Mouse (Mus musculus): Measurements from ENCODE around the gene Fam198b. TPM values are rescaled to one million over a fixed set of nuclear protein-coding genes. Genes with fewer than 3 reads are reported as not detected.
A peak's percentile ranks its signal among the peaks of the same experiment; 100 is the strongest.

Gene Fam198b
- polyA plus RNA-seq, 1 experiment from 2014 or later: 10.3 TPM

- H3K27me3 ChIP-seq: no peaks in the 10 kb centered on the region
- no peak overlapping the region for H3K9ac ChIP-seq
- 85% methylated on average over 5 of the region's 5 CpGs for WGBS
- no peak for ATAC-seq (ENCODE audit: insufficient number of reproducible peaks, insufficient read depth, low FRiP score, low TSS enrichment, low read depth)
- H3K4me3 ChIP-seq: no peak overlapping the region
- no peak overlapping the region for H3K27ac ChIP-seq
- no peaks in the 10 kb centered on the region for H3K36me3 ChIP-seq
- H3K9me3 ChIP-seq: no peaks in the 10 kb centered on the region
- 0 out of 2 replicates have a peak, but pooled peaks cover 4% of the 10 kb centered on the region for H3K4me1 ChIP-seq
- H3K4me2 ChIP-seq: no peak overlapping the region
These were observed 44.1 kb downstream of the Fam198b start for GRCm38 (mm10) chr3:79928409-79928808.

GRCm38 (mm10) chr3:79930141-79930744 lies 45.9 kb downstream of the Fam198b start:
- Histone ChIP-seq H3K4me2 (no peak overlapping the region), H3K4me3 (no peak overlapping the region), H3K27ac (no peak overlapping the region), H3K9ac (no peak overlapping the region), H3K36me3 (no peaks in the 10 kb centered on the region), H3K27me3 (no peaks in the 10 kb centered on the region), H3K9me3 (no peaks in the 10 kb centered on the region), H3K4me1 (0 out of 2 replicates have a peak, but pooled peaks cover 4% of the 10 kb centered on the region)
- no peak for ATAC-seq (ENCODE audit: insufficient number of reproducible peaks, insufficient read depth, low FRiP score, low TSS enrichment, low read depth)
- 32% methylated on average over 6 of the region's 7 CpGs for WGBS

GRCm38 (mm10) chr3:79936213-79936612 lies 51.9 kb downstream of the Fam198b start:
- Histone ChIP-seq H3K9ac (no peak overlapping the region), H3K9me3 (no peaks in the 10 kb centered on the region), H3K27ac (peak overlapping the region; percentile 62), H3K4me3 (no peak overlapping the region), H3K27me3 (no peaks in the 10 kb centered on the region), H3K36me3 (no peaks in the 10 kb centered on the region), H3K4me2 (0 out of 2 replicates have a peak overlapping the region, but pooled peaks have one; percentile 3), H3K4me1 (peaks cover 5% of the 10 kb centered on the region)
- ATAC-seq (ENCODE audit: insufficient number of reproducible peaks, insufficient read depth, low FRiP score, low TSS enrichment, low read depth): peak; percentile 69
- 30% methylated on average over 6 of the region's 6 CpGs for WGBS

- no peaks in the 10 kb centered on the region for H3K27me3 ChIP-seq
- H3K4me2 ChIP-seq: no peak overlapping the region
- no peak overlapping the region for H3K4me3 ChIP-seq
- H3K9me3 ChIP-seq: no peaks in the 10 kb centered on the region
- ATAC-seq (ENCODE audit: insufficient number of reproducible peaks, insufficient read depth, low FRiP score, low TSS enrichment, low read depth): no peak
- WGBS: 51% methylated on average over 3 of the region's 3 CpGs
- peak overlapping the region; percentile 62 for H3K27ac ChIP-seq
- H3K36me3 ChIP-seq: no peaks in the 10 kb centered on the region
- no peak overlapping the region for H3K9ac ChIP-seq
- peaks cover 5% of the 10 kb centered on the region for H3K4me1 ChIP-seq
These were observed 52.6 kb downstream of the Fam198b start for GRCm38 (mm10) chr3:79936730-79937447.

GRCm38 (mm10) chr3:79947736-79948135 lies 63.4 kb downstream of the Fam198b start:
- Histone ChIP-seq H3K4me1 (no peaks in the 10 kb centered on the region), H3K9ac (no peak overlapping the region), H3K27me3 (no peaks in the 10 kb centered on the region), H3K4me2 (no peak overlapping the region), H3K27ac (no peak overlapping the region), H3K4me3 (no peak overlapping the region), H3K36me3 (no peaks in the 10 kb centered on the region), H3K9me3 (no peaks in the 10 kb centered on the region; the same call in 1 of the 2 replicates)
- WGBS: 42% methylated on average over 1 of the region's 1 CpGs
- no peak for ATAC-seq (ENCODE audit: insufficient number of reproducible peaks, insufficient read depth, low FRiP score, low TSS enrichment, low read depth)

- no peaks in the 10 kb centered on the region for H3K36me3 ChIP-seq
- no peak overlapping the region for H3K4me2 ChIP-seq
- no peaks in the 10 kb centered on the region for H3K27me3 ChIP-seq
- WGBS: 82% methylated on average over 2 of the region's 2 CpGs
- no peak overlapping the region for H3K4me3 ChIP-seq
- no peaks in the 10 kb centered on the region; the same call in 1 of the 2 replicates for H3K9me3 ChIP-seq
- no peaks in the 10 kb centered on the region for H3K4me1 ChIP-seq
- no peak overlapping the region for H3K27ac ChIP-seq
- H3K9ac ChIP-seq: no peak overlapping the region
- no peak for ATAC-seq (ENCODE audit: insufficient number of reproducible peaks, insufficient read depth, low FRiP score, low TSS enrichment, low read depth)
These were observed 63.8 kb downstream of the Fam198b start for GRCm38 (mm10) chr3:79948151-79948550.

GRCm38 (mm10) chr3:79953164-79953759 lies 68.9 kb downstream of the Fam198b start:
- H3K9ac ChIP-seq: no peak overlapping the region
- no peaks in the 10 kb centered on the region for H3K4me1 ChIP-seq
- no peak overlapping the region for H3K4me3 ChIP-seq
- H3K9me3 ChIP-seq: no peaks in the 10 kb centered on the region; the same call in 1 of the 2 replicates
- WGBS: 85% methylated on average over 2 of the region's 2 CpGs
- ATAC-seq (ENCODE audit: insufficient number of reproducible peaks, insufficient read depth, low FRiP score, low TSS enrichment, low read depth): no peak
- H3K4me2 ChIP-seq: no peak overlapping the region
- no peaks in the 10 kb centered on the region for H3K27me3 ChIP-seq
- H3K36me3 ChIP-seq: no peaks in the 10 kb centered on the region
- H3K27ac ChIP-seq: no peak overlapping the region

GRCm38 (mm10) chr3:79955262-79955661 lies 70.9 kb downstream of the Fam198b start:
- Histone ChIP-seq H3K27me3 (no peaks in the 10 kb centered on the region), H3K9me3 (no peaks in the 10 kb centered on the region), H3K4me2 (no peak overlapping the region), H3K4me3 (no peak overlapping the region), H3K9ac (no peak overlapping the region), H3K4me1 (no peaks in the 10 kb centered on the region), H3K27ac (no peak overlapping the region), H3K36me3 (no peaks in the 10 kb centered on the region)
- no peak for ATAC-seq (ENCODE audit: insufficient number of reproducible peaks, insufficient read depth, low FRiP score, low TSS enrichment, low read depth)
- WGBS: 82% methylated on average over 3 of the region's 3 CpGs

GRCm38 (mm10) chr3:79956792-79957191 lies 72.5 kb downstream of the Fam198b start:
- H3K27ac ChIP-seq: no peak overlapping the region
- ATAC-seq (ENCODE audit: insufficient number of reproducible peaks, insufficient read depth, low FRiP score, low TSS enrichment, low read depth): no peak
- H3K4me1 ChIP-seq: no peaks in the 10 kb centered on the region
- no peaks in the 10 kb centered on the region for H3K36me3 ChIP-seq
- no peak overlapping the region for H3K4me2 ChIP-seq
- no peaks in the 10 kb centered on the region for H3K27me3 ChIP-seq
- H3K4me3 ChIP-seq: no peak overlapping the region
- no peak overlapping the region for H3K9ac ChIP-seq
- no peaks in the 10 kb centered on the region for H3K9me3 ChIP-seq

- Histone ChIP-seq H3K4me1 (no peaks in the 10 kb centered on the region), H3K27me3 (no peaks in the 10 kb centered on the region), H3K9ac (no peak overlapping the region), H3K9me3 (no peaks in the 10 kb centered on the region), H3K4me3 (no peak overlapping the region), H3K4me2 (no peak overlapping the region), H3K36me3 (no peaks in the 10 kb centered on the region), H3K27ac (no peak overlapping the region)
- WGBS: 95% methylated on average over 2 of the region's 2 CpGs
- no peak for ATAC-seq (ENCODE audit: insufficient number of reproducible peaks, insufficient read depth, low FRiP score, low TSS enrichment, low read depth)
These were observed 73.4 kb downstream of the Fam198b start for GRCm38 (mm10) chr3:79957752-79958151.

GRCm38 (mm10) chr3:79966709-79967108 lies 82.4 kb downstream of the Fam198b start:
- Histone ChIP-seq H3K4me1 (no peaks in the 10 kb centered on the region), H3K27ac (no peak overlapping the region), H3K27me3 (no peaks in the 10 kb centered on the region), H3K9me3 (no peaks in the 10 kb centered on the region), H3K4me3 (no peak overlapping the region), H3K36me3 (no peaks in the 10 kb centered on the region), H3K9ac (no peak overlapping the region), H3K4me2 (no peak overlapping the region)
- ATAC-seq (ENCODE audit: insufficient number of reproducible peaks, insufficient read depth, low FRiP score, low TSS enrichment, low read depth): no peak
- 86% methylated on average over 4 of the region's 4 CpGs for WGBS

- WGBS: 48% methylated on average over 1 of the region's 1 CpGs
- H3K27me3 ChIP-seq: no peaks in the 10 kb centered on the region
- H3K4me2 ChIP-seq: no peak overlapping the region
- no peaks in the 10 kb centered on the region for H3K4me1 ChIP-seq
- no peak overlapping the region for H3K4me3 ChIP-seq
- H3K9me3 ChIP-seq: no peaks in the 10 kb centered on the region
- H3K9ac ChIP-seq: no peak overlapping the region
- no peaks in the 10 kb centered on the region for H3K36me3 ChIP-seq
- H3K27ac ChIP-seq: no peak overlapping the region
- no peak for ATAC-seq (ENCODE audit: insufficient number of reproducible peaks, insufficient read depth, low FRiP score, low TSS enrichment, low read depth)
These were observed 83.0 kb downstream of the Fam198b start for GRCm38 (mm10) chr3:79967346-79967745.
